Mouse (Mus musculus) ES-E14 (cell line): ENCODE results near the gene 1110065P20Rik. TPM values are rescaled to one million over a fixed set of nuclear protein-coding genes. Genes with fewer than 3 reads are reported as not detected.

Experiments used
- DNase-seq: peaks from one replicate; pipeline ENCODE4 v3.0.0-alpha.2; 2013; ENCODE audit warnings: low read depth, low spot score
- H3K27ac ChIP-seq: 2 replicates; pipeline ENCODE4 v1.5.1; 2012; ENCODE audit warnings: low read depth, mild to moderate bottlenecking, low read length, moderate library complexity, mixed read lengths; ENCODE audit not compliant: poor library complexity, insufficient read depth, severe bottlenecking
- H3K36me3 ChIP-seq: 2 replicates; pipeline ENCODE4 v1.6.1; 2012; ENCODE audit warnings: mild to moderate bottlenecking, low read length, moderate library complexity, mixed read lengths; ENCODE audit not compliant: control insufficient read depth, poor library complexity, insufficient read depth, severe bottlenecking
- H3K4me1 ChIP-seq, 2 experiments: fragments of 150-350 bp in 1 of 2; sonication (generic) in 1 of 2; 2 replicates each; pipeline ENCODE4 v1.6.1; 2012; ENCODE audit warnings: low read length in 2 of 2, mild to moderate bottlenecking in 1 of 2, mixed read lengths in 1 of 2; ENCODE audit not compliant: control insufficient read depth in 2 of 2, insufficient read depth in 2 of 2, poor library complexity in 1 of 2
- H3K4me3 ChIP-seq, 2 experiments: fragments of 150-350 bp in 1 of 2; sonication (generic) in 1 of 2; 2 replicates each; pipeline ENCODE4 v1.5.1; 2012; ENCODE audit warnings: low read length in 2 of 2, low read depth in 1 of 2, mild to moderate bottlenecking in 1 of 2, mixed read lengths in 1 of 2; ENCODE audit not compliant: insufficient read depth in 1 of 2, poor library complexity in 1 of 2, severe bottlenecking in 1 of 2
- H3K9ac ChIP-seq: 2 replicates; pipeline ENCODE4 v1.6.1; 2012; ENCODE audit warnings: low read depth, mild to moderate bottlenecking, low read length, mixed read lengths; ENCODE audit not compliant: poor library complexity, insufficient read depth, severe bottlenecking
- H3K9me3 ChIP-seq: fragments of 150-350 bp; sonication (generic); 2 replicates; pipeline ENCODE4 v1.6.1; 2012; ENCODE audit warnings: low read depth, mild to moderate bottlenecking, low read length; ENCODE audit not compliant: control insufficient read depth, insufficient read depth
- CHD2 ChIP-seq: IDR thresholded peaks from 2 replicates; pipeline ENCODE4 v1.6.1; 2014; ENCODE audit warnings: mild to moderate bottlenecking, low read depth, low read length, inconsistent platforms
- HCFC1 ChIP-seq: IDR thresholded peaks from 2 replicates; pipeline ENCODE4 v1.6.1; 2012; ENCODE audit warnings: low read length, inconsistent platforms, borderline replicate concordance; ENCODE audit not compliant: insufficient read depth
- MAFK ChIP-seq: IDR thresholded peaks from 2 replicates; pipeline ENCODE4 v1.6.1; 2014; ENCODE audit warnings: mild to moderate bottlenecking, low read depth, low read length, inconsistent platforms; ENCODE audit not compliant: insufficient read depth
- ZC3H11A ChIP-seq: IDR thresholded peaks from 2 replicates; pipeline ENCODE4 v1.6.1; 2012; ENCODE audit warnings: low read depth, mild to moderate bottlenecking, inconsistent platforms, low read length, borderline replicate concordance
- ZNF384 ChIP-seq: IDR thresholded peaks from 2 replicates; pipeline ENCODE4 v1.6.1; 2012; ENCODE audit warnings: low read depth, low read length, inconsistent platforms
- in situ Hi-C, 2 experiments: fragments of 600-800 bp; cut with MboI; formaldehyde crosslinking; loops; one replicate each; pipeline ENCODE4 v1.15.1; 2025; ENCODE audit warnings: low sequenced_read_pairs in 2 of 2, inconsistent platforms in 1 of 2; ENCODE audit not compliant: unreplicated experiment in 2 of 2
- total RNA-seq: library from RNA; depleted of rRNA; stranded (reverse); fragments of 300-350 nt; gene quantifications from 2 replicates; pipeline ENCODE4 v1.2.3, GENCODE M21; 2012

The 1110065P20Rik gene
- total RNA-seq, 1 experiment: 25.8 TPM

- H3K36me3 ChIP-seq: peaks cover 11% of the 10 kb centered on the region; the same call in 1 of the 2 replicates
- peaks cover 0 to 3% of the 10 kb centered on the region in 2 experiments; a peak in 2 of 4 replicates for H3K4me1 ChIP-seq
- no peak for DNase-seq
- no peak overlapping the region for H3K27ac ChIP-seq
- in situ Hi-C loops: no loop called here
- no peak overlapping the region for H3K4me3 ChIP-seq
- H3K9ac ChIP-seq: no peak overlapping the region
- no peaks in the 10 kb centered on the region for H3K9me3 ChIP-seq
- TF ChIP-seq HCFC1 (no peak), ZC3H11A (no peak), CHD2 (no peak), ZNF384 (no peak), MAFK (no peak)
Observed at GRCm38 (mm10) chr4:124811347-124811975, 39.5 kb downstream of the 1110065P20Rik start.

DNA sequence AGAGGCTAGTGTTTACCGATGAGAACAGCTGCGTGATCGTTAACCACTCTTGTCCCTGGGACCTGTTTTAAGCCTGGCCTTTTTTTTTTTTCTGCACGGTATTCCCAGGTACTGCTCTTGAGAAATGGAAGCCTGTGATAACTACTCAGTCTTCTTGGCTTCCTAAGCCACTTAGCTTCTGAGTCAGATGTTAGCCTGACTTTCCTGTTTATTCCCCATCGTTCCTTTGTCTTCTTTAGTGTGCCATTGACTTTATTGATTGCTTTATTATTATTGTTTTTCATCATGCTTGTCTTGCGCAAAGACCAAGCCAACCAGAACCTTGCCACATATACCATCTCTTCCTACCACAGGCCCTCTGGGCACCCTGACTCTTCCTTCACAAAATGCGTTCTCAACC is 40.9 kb downstream of the 1110065P20Rik start:
- H3K9ac ChIP-seq: no peak overlapping the region
- no peak overlapping the region for H3K4me3 ChIP-seq
- no peaks in the 10 kb centered on the region for H3K9me3 ChIP-seq
- H3K27ac ChIP-seq: no peak overlapping the region
- peaks cover 0 to 3% of the 10 kb centered on the region in 2 experiments; a peak in 2 of 4 replicates for H3K4me1 ChIP-seq
- TF ChIP-seq ZNF384: no peak
- no peak for TF ChIP-seq ZC3H11A
- TF ChIP-seq CHD2: no peak
- no peak for TF ChIP-seq HCFC1
- TF ChIP-seq MAFK: no peak
- in situ Hi-C loops: no loop called here
- DNase-seq: no peak
- H3K36me3 ChIP-seq: peaks cover 11% of the 10 kb centered on the region

DNA sequence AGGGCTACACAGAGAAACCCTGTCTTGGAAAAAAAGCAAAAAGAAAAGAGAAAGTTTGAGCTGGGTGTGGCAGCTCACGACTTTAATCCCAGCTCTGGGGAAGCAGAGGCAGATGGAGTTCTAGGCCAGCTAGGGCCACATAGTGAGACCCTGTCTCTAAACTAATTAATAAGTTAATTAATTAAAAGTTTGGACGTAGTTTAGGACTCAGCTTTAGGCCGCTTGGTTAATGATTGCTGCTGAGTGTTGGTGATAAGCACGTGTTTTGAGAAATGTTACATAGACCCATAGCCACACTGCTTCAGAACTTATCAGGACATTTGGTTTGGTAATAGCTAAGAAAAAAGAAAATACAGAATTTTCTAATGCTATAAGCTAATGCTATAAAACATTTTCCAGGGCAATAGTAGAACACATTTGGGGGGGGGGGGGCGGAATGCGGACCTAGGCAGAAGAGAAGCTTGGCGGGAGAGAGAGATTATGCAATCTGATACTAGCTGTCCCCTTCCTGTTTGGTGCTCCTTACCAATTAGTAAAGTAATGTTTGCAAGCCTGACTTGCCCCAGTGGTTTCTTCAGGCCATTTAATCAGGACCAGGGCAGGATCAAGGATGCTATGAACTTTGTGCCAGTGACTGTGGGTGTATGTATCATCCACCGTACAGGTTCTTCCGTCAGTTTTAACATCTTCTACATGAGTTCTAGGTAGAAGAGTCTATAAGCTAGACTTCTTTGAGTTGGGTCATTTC is 41.7 kb downstream of the 1110065P20Rik start:
- Histone ChIP-seq H3K36me3 (peaks cover 17% of the 10 kb centered on the region), H3K9me3 (no peaks in the 10 kb centered on the region), H3K4me3 (no peak overlapping the region), H3K9ac (no peak overlapping the region), H3K4me1 (peaks cover 0 to 3% of the 10 kb centered on the region in 2 experiments; a peak in 2 of 4 replicates), H3K27ac (no peak overlapping the region)
- in situ Hi-C loops: no loop called here
- DNase-seq: no peak
- TF ChIP-seq MAFK (no peak), ZNF384 (no peak), HCFC1 (no peak)

GRCm38 (mm10) chr4:124808511-124808910 is 42.5 kb downstream of the 1110065P20Rik start:
- Histone ChIP-seq H3K4me1 (peaks cover 0 to 3% of the 10 kb centered on the region in 2 experiments; a peak in 2 of 4 replicates), H3K36me3 (peaks cover 17% of the 10 kb centered on the region), H3K9ac (no peak overlapping the region), H3K4me3 (no peak overlapping the region), H3K27ac (no peak overlapping the region), H3K9me3 (no peaks in the 10 kb centered on the region)
- in situ Hi-C loops: no loop called here
- no peak for DNase-seq
- TF ChIP-seq CHD2: no peak
- no peak for TF ChIP-seq ZC3H11A
- no peak for TF ChIP-seq ZNF384
- TF ChIP-seq HCFC1: no peak
- no peak for TF ChIP-seq MAFK
